Mouse (Mus musculus) embryonic facial prominence, embryonic 11.5 days (tissue): ENCODE results near the gene Rev1. TPM values are rescaled to one million over a fixed set of nuclear protein-coding genes. Genes with fewer than 3 reads are reported as not detected.

Experiments
- ATAC-seq: fragments of 200-750 bp; cut with Nextera tagmentation; replicated peaks from 2 replicates; pipeline ENCODE4 v1.8.0; 2017; ENCODE audit warnings: low read depth; ENCODE audit not compliant: insufficient number of reproducible peaks, low FRiP score, low TSS enrichment
- DNase-seq: peaks from one replicate; pipeline ENCODE4 v3.0.0-alpha.2; 2015; ENCODE audit warnings: low spot score
- H3K27ac ChIP-seq: fragments of 300-500 bp; sonication (generic); replicated peaks from 2 replicates; pipeline ENCODE4 v1.5.1; 2014; ENCODE audit warnings: mild to moderate bottlenecking, low read depth, low read length, control low read depth
- H3K27me3 ChIP-seq: fragments of 300-500 bp; sonication (generic); 2 replicates; pipeline ENCODE4 v1.6.1; 2014; ENCODE audit warnings: mild to moderate bottlenecking, low read length, moderate library complexity, mixed read lengths; ENCODE audit not compliant: control insufficient read depth, insufficient read depth
- H3K36me3 ChIP-seq: fragments of 300-500 bp; sonication (generic); replicated peaks from 2 replicates; pipeline ENCODE4 v1.6.1; 2014; ENCODE audit warnings: low read depth, mild to moderate bottlenecking, low read length, moderate library complexity, mixed read lengths; ENCODE audit not compliant: control insufficient read depth, insufficient read depth
- H3K4me1 ChIP-seq: fragments of 300-500 bp; sonication (generic); 2 replicates; pipeline ENCODE4 v1.6.1; 2014; ENCODE audit warnings: low read length, mixed read lengths; ENCODE audit not compliant: control insufficient read depth, insufficient read depth
- H3K4me2 ChIP-seq: fragments of 300-500 bp; sonication (generic); 2 replicates; pipeline ENCODE4 v1.6.1; 2014; ENCODE audit warnings: low read depth, mild to moderate bottlenecking, control low read depth, low read length, moderate library complexity
- H3K4me3 ChIP-seq: fragments of 300-500 bp; sonication (generic); 2 replicates; pipeline ENCODE4 v1.5.1; 2014; ENCODE audit warnings: low read depth, low read length, control low read depth
- H3K9ac ChIP-seq: fragments of 300-500 bp; sonication (generic); replicated peaks from 2 replicates; pipeline ENCODE4 v1.6.1; 2014; ENCODE audit warnings: mild to moderate bottlenecking, control low read depth, low read length
- H3K9me3 ChIP-seq: fragments of 300-500 bp; sonication (generic); replicated peaks from 2 replicates; pipeline ENCODE4 v1.6.1; 2016; ENCODE audit warnings: mild to moderate bottlenecking, low read length, inconsistent platforms, mixed read lengths; ENCODE audit not compliant: control insufficient read depth
- WGBS: fragments of 180-500 bp; shearing (Covaris S2); extraction: QIAGEN DNeasy Blood & Tissue Kit; methylation state at CpG from one replicate; pipeline ENCODE4 v1.1.7; 2014; 5-methylcytosine and 5-hydroxymethylcytosine counted together
- polyA plus RNA-seq: library from polyadenylated mRNA; unstranded; fragments of >200 nt; fragmentation: Nextera tagmentation; extraction: Ambion mirVana; gene quantifications from 2 replicates; pipeline ENCODE4 v1.2.1, GENCODE M21; 2014

The Rev1 gene
- polyA plus RNA-seq, 1 experiment from 2014 or later: 32.8 TPM

DNA sequence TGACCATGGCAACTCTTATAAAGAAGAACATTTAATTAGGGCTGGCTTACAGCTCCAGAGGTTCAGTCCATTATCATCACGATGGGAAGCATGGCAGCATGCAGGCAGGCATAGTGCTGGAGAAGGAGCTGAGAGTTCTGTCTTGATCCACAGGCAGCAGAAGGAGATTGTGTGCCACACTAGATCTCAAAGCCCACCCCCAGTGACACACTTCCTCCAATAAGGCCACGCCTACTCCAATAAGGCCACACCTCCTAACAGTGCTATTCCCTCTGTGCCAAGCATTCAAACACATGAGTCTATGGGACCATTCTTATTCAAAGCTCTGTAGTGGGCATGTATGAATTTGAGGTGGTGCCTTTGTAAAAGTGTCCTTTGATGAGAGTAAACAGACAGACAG is 11.3 kb upstream of the Rev1 start:
- H3K4me3 ChIP-seq: no peak overlapping the region
- no peaks in the 10 kb centered on the region for H3K36me3 ChIP-seq
- no peak overlapping the region for H3K9ac ChIP-seq
- H3K4me2 ChIP-seq: no peak overlapping the region
- WGBS: 78% methylated on average over 2 of the region's 2 CpGs
- DNase-seq (no peak), ATAC-seq (no peak)
- H3K27ac ChIP-seq: no peak overlapping the region
- H3K9me3 ChIP-seq: no peaks in the 10 kb centered on the region
- H3K27me3 ChIP-seq: no peaks in the 10 kb centered on the region
- H3K4me1 ChIP-seq: no peaks in the 10 kb centered on the region

GRCm38 (mm10) chr1:38139396-38139795 is 9.8 kb upstream of the Rev1 start:
- ATAC-seq (no peak), DNase-seq (no peak)
- 73% methylated on average over 2 of the region's 2 CpGs for WGBS
- no peak overlapping the region for H3K4me3 ChIP-seq
- H3K4me1 ChIP-seq: no peaks in the 10 kb centered on the region
- H3K27me3 ChIP-seq: no peaks in the 10 kb centered on the region
- H3K27ac ChIP-seq: no peak overlapping the region
- H3K4me2 ChIP-seq: no peak overlapping the region
- H3K9ac ChIP-seq: no peak overlapping the region
- no peaks in the 10 kb centered on the region for H3K36me3 ChIP-seq
- no peaks in the 10 kb centered on the region for H3K9me3 ChIP-seq

GRCm38 (mm10) chr1:38132942-38133341 is 3.3 kb upstream of the Rev1 start:
- no peaks in the 10 kb centered on the region for H3K4me1 ChIP-seq
- H3K27me3 ChIP-seq: no peaks in the 10 kb centered on the region
- WGBS: 73% methylated on average over 6 of the region's 6 CpGs
- H3K9ac ChIP-seq: no peak overlapping the region
- DNase-seq (no peak), ATAC-seq (no peak)
- no peak overlapping the region for H3K4me3 ChIP-seq
- H3K36me3 ChIP-seq: no peaks in the 10 kb centered on the region
- no peak overlapping the region for H3K27ac ChIP-seq
- no peaks in the 10 kb centered on the region for H3K9me3 ChIP-seq
- H3K4me2 ChIP-seq: no peak overlapping the region

DNA sequence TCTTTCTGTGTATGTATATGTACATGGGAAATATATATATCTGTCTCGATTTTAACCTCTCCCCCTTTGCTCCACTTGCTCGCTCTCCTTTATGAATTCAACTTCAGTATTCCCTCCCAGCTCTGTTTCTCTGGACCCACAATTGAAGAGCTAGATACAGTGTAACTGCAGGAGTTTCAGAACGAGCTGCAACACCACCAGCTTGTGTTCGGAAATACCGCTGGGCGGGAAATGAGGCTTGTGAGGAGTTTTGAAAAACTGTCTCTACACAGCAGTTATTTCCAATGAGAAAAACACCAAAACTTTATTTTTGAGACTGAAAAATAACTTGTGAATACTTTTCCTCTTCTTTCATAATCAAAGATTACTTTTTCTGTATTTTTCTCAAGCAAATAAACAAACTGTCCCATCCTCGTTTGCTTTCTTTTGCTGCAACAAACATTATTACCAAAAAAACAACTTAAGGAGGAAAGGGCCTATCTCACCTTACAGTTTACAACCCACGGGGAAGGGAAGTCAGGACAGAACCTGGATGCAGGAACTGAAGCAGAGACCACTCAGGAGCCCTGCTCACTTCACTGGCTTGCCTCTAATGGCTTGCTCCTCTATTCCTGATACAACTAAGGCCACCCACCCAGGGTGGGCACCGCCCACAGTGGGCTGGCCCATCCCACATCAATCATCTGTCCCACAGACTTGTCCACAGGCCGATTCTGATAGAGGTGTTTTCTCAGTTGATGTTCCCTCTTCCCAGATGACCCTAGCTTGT is 1.3 kb upstream of the Rev1 start:
- Histone ChIP-seq H3K27ac (no peak overlapping the region), H3K36me3 (no peaks in the 10 kb centered on the region), H3K4me1 (no peaks in the 10 kb centered on the region; the same call in 1 of the 2 replicates), H3K9me3 (no peaks in the 10 kb centered on the region), H3K4me2 (no peak overlapping the region), H3K4me3 (no peak overlapping the region), H3K27me3 (no peaks in the 10 kb centered on the region), H3K9ac (no peak overlapping the region)
- 59% methylated on average over 10 of the region's 10 CpGs for WGBS
- ATAC-seq (no peak), DNase-seq (no peak)

- WGBS: under 1% methylated on average over 37 of the region's 68 CpGs
- ATAC-seq: peak; percentile 37; the same call in 1 of the 2 replicates
- peak overlapping the region; percentile 92 for H3K27ac ChIP-seq
- DNase-seq: peak; percentile 50
- no peaks in the 10 kb centered on the region for H3K36me3 ChIP-seq
- no peaks in the 10 kb centered on the region for H3K9me3 ChIP-seq
- H3K4me1 ChIP-seq: no peaks in the 10 kb centered on the region; the same call in 1 of the 2 replicates
- H3K9ac ChIP-seq: peak overlapping the region; percentile 93
- no peaks in the 10 kb centered on the region for H3K27me3 ChIP-seq
- peak overlapping the region; percentile 87 for H3K4me3 ChIP-seq
- H3K4me2 ChIP-seq: peak overlapping the region; percentile 80
Measured at GRCm38 (mm10) chr1:38128919-38129436, 623 bp downstream of the Rev1 start.

- Histone ChIP-seq H3K9me3 (no peaks in the 10 kb centered on the region), H3K4me2 (no peak overlapping the region), H3K9ac (no peak overlapping the region), H3K27ac (no peak overlapping the region), H3K27me3 (no peaks in the 10 kb centered on the region), H3K36me3 (no peaks in the 10 kb centered on the region), H3K4me3 (no peak overlapping the region), H3K4me1 (no peaks in the 10 kb centered on the region; the same call in 1 of the 2 replicates)
- peak; percentile 2 for DNase-seq
- ATAC-seq: no peak
Measured at GRCm38 (mm10) chr1:38127036-38127435, 2.6 kb downstream of the Rev1 start.

GRCm38 (mm10) chr1:38126426-38126825 is 3.2 kb downstream of the Rev1 start:
- Histone ChIP-seq H3K4me3 (no peak overlapping the region), H3K9me3 (no peaks in the 10 kb centered on the region), H3K27ac (no peak overlapping the region), H3K4me1 (no peaks in the 10 kb centered on the region; the same call in 1 of the 2 replicates), H3K36me3 (no peaks in the 10 kb centered on the region), H3K9ac (no peak overlapping the region), H3K27me3 (no peaks in the 10 kb centered on the region), H3K4me2 (no peak overlapping the region)
- DNase-seq (no peak), ATAC-seq (no peak)
- WGBS: 68% methylated on average over 3 of the region's 3 CpGs

DNA sequence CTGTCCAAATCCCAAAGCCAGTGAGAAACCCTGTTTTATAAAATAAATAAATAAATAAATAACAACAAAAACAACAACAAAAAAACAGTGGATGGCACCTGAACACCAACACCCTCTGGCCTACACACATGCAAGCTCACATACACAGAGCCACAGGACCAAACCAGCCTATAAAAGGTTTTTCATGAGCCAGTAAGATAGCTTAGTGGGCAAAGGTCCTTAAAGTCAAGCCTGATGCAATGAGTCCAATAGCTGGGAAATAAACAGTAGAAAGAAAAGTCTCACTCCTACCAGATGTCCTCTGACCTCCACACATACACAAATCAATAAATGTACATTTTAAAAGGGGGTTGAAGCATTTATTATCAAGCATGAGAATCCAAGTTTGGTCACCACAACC is 5.3 kb downstream of the Rev1 start:
- no peaks in the 10 kb centered on the region for H3K27me3 ChIP-seq
- no peak for ATAC-seq

More for the DNA sequence above, 5.3 kb downstream of the Rev1 start:
- H3K9me3 ChIP-seq: no peaks in the 10 kb centered on the region
- no peaks in the 10 kb centered on the region for H3K36me3 ChIP-seq
- no peak overlapping the region for H3K27ac ChIP-seq
- no peaks in the 10 kb centered on the region; the same call in 1 of the 2 replicates for H3K4me1 ChIP-seq
- no peak overlapping the region for H3K4me3 ChIP-seq
- H3K9ac ChIP-seq: no peak overlapping the region
- no peak overlapping the region for H3K4me2 ChIP-seq
- no peak for DNase-seq
